Mouse (Mus musculus): ENCODE measurements around the gene Arhgap8.
"Not testable (repeated sequence)": the region's sequence is repeated elsewhere in the genome, so short reads cannot be mapped to it uniquely, and the experiment has no call there.

Arhgap8 gene

DNA sequence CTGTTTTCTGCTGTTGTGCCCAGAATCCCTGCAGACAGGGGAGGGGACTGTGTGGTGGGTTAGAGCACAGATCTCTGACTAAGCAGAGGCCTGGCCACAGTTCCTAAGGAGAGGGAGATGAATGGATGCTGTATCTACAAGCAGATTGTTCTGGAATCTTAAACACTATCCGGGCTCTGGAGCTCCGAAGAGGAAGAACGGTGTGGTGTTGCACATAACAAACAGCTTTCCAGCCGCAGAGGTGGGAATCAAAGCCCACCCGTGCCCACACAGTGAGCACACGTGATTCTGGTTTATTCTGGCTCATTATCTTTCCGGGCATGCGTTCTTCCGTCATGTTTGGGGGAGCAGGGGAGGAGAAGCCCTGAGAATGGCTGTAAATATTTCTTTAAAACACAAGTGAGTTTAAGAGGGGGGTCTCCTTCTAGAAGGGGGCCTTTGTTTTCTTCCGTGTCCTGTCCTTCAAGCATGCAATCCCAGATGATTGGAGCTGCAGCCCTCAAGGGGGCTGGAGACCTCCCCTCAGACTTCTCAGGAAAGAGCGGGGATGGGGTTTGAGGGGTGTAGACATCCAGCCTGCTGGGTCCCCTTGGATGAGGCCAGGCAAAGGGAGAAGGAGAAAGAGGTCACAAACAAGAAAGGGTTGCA, 16.6 kb downstream of the Arhgap8 start:
- DNase-seq (ENCODE audit: low spot score), result no peak

DNA sequence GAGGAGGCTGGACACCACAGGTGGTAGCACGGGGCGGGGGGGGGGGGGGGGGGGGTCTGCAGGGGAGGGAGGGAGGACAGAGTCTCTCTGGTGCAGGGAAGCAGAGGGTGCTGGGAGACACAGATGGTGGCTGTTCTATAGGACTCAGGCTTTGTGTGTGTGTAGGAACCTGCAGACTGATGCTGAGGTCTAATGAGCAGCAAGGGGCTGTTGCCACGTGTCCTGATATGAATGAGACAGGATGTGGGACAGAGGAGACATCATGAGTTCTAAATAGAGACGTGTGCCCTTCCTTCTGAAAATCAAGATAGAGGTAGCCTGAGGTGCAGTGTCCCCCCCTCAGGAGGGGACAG, 17.1 kb downstream of the Arhgap8 start:
- DNase-seq (ENCODE audit: low spot score), result no peak

DNA sequence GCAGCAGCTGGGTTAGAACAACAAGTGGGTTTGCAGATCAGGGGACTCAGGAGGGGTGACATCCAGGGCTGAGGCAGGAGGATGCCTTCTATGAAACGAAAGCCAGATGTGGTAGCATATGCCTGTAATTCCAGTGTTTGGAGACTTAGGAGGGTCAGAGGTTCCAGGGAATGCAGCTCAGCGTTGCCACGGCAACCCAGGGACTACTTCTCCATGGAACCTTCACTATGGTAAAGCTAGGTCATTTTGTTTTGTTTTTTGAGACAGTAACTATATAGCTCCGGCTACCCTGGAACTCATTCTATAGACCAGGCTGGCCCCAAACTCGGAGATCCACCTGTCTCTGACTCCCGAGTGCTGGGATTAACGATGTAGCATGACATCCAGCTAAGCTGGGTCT, 18.4 kb downstream of the Arhgap8 start:
- DNase-seq (ENCODE audit: low spot score), result no peak

DNA sequence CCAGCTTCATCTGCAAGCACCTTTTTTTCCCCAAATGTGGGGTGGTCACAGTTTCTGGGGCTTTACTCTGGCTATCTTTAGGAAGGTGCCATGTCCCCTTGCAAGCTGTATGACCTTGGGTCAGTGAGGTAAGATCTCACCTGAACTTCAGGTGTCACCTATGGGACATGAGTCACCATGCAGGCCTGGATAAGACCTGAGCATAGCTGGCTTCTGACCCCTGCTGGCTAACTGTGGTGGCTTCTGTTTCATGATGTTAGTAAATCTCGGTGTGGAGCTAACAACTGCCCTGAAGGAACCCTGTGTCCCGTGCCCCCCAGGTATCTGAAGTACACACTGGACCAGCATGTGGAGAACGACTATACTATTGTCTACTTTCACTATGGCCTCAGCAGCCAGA, 21.7 kb downstream of the Arhgap8 start:
- no peak for DNase-seq (ENCODE audit: low spot score)

DNA sequence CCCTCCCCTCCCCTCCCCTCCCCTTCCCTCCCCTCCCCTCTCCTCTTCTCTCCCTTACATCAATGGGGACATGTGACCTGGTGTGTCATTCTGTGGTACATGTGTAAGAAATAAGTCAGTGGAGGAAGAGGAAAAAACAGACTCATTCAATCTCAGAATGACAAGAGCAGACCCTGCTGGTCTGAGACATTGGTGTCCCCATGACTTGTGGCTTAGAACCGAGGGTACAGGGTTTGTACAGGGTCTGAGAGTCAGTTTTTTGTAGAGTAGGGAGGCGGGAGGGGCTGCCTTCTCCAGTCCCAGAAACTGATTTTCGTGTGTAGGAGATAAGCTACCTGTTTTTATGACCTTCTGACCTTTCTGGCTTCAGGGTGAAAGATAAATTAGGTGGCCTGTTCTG, 23.5 kb downstream of the Arhgap8 start:
- no peak for DNase-seq (ENCODE audit: low spot score)

DNA sequence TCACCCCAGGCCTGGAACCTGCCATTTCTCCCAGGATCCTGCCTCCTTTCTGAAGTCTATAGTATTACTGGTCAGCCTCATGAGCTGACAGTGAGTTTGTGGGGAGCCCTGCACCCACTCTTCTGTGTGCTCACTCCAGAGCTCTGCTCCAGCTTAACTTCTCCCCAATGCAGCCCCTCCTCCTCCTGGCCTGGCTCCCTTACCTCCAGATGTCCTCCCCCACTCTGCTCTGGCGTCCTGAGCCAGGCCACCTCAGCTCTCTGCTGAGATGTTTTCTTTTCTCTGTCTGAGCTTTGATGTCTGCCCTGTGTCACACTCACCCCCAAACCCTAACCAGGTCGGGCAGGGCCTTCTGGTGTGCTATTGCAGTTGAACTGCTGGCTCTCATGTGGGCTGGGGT, 24.5 kb downstream of the Arhgap8 start:
- no peak for DNase-seq (ENCODE audit: low spot score)

DNA sequence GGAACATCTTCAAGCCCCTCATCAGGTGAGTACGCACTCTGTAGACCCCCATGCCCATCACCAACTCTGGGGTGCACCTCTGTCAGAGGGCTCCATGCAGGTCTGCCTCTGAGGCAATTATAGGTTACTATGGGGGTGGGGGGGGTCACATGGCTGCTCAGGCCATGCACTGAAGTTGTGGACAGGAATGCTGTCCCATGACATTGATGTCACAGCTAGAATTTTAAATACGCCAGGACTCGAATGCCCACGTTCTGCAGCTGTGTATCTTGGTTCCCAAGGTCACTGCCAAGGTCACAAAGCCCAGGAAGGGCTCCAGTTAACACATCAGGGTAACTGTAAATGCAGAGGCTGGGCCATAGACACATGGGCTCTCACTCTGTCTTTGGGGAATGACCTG, 26.0 kb downstream of the Arhgap8 start:
- no peak for DNase-seq (ENCODE audit: low spot score)

- peak; percentile 79 for DNase-seq (ENCODE audit: low spot score)
Measured at GRCm38 (mm10) chr15:84754987-84755386, 35.1 kb downstream of the Arhgap8 start.

- DNase-seq (ENCODE audit: low spot score), result peak; percentile 23
Measured at GRCm38 (mm10) chr15:84756426-84756825, 36.6 kb downstream of the Arhgap8 start.

DNA sequence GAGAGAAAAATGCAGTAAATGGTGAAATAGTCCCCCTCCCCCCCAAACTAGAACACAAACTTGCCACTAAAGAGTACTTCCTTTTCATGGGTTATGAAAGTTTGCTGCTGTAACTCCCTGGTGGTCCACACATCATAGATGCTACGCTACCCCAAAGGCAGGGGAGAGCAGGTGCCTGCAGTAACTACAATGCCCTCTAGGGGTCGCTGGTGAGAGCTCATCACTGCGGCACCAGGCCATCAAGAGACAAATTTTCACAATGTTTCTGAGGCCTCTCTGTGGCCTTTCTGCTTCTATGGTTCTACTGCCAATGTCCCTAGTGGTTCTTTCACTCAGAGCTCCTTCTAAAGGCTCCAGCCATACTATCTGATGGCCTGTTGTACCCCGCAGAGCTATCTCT, 38.6 kb downstream of the Arhgap8 start:
- DNase-seq (ENCODE audit: low spot score), result peak; percentile 44

DNA sequence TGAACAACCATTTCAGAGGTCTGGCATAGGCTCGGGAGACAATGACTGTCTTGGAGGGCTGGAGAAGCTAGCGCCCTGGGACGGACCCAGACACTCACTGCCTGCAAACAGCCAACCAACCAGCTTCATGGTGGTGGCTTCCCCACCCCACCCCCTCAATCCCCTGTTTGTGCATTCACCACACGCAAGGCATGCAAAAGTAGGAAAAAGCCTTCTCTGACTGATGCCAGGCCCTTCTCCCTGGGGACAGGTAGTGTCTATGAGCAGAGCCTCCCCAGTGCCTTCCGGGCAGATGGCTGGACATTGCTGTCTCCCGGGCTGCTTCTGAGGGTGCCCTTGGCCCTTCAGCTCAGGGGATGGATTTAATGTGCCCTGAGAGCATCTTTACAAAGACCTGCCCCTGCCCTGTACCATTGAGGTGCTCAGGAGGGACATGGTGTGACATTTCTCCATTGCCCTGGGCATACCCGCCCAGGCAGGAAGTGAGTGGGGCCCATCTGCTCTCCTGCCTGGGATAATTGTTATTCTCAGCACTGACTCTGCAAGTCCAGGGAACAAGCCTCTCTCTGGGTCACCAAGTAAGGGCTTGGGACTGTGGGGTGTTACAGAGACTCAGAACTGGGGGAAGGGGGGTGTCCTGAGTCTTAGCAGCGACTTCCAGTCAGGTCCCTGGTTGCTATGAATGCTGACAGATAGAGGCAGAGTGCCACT, 43.0 kb downstream of the Arhgap8 start:
- no peak for DNase-seq (ENCODE audit: low spot score)

DNA sequence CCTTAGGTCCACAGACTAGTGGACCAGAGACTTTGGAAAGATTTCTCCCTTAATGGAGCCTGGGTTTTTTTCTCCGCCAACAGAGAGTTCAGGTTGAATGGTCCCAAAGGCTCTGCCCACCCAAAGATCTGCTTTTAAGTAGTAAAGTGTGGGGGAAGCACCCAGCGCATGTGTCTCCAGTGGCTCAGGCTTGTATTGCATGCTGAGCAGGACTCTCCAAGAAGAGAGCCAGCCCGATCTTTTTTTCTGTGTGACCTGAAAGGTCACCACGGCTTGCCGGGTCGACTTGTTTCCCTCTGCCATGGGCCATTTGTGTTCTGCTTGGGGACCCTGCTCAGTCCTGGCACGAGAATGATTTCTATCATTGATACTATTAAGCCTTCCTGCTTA, 43.6 kb downstream of the Arhgap8 start:
- DNase-seq (ENCODE audit: low spot score), result no peak

DNA sequence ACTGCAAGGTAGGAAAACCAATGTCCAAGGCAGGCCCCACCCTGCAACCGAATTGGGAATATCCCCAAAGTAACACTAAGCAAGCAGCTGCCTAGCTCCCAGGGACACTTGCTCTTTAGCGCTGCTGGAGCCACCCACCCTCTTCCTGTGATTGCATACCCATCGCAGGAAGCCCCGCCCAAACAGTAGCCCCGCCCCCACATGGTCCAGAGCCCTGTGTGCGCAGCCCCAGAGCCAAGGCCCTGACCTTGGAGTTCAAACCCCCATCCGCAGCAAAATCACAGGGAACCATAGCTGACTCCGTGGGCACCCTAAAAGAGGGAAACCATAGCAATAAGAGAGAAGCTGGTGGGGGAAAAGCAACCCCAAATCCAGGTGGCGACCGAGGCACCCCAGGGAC, 46.8 kb downstream of the Arhgap8 start:
- DNase-seq (ENCODE audit: low spot score), result no peak

DNA sequence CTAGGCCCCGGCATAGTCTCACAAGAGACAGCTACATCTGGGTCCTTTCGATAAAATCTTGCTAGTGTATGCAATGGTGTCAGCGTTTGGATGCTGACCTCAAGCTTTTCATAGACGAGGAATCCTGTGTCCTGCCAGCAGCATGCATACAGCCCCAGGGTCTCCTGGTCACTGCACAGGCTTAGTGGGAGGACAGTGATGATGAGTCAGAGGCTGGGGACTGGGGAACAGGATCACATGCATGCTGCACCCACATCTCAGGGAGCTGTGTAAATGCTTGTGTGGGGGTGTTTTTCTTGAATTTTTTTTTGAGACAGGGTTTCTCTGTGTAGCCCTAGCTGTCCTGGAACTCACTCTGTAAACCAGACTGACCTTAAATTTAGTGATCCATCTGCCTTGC, 48.7 kb downstream of the Arhgap8 start:
- not testable (repeated sequence) for DNase-seq (ENCODE audit: low spot score)

- DNase-seq (ENCODE audit: low spot score), result no peak
Measured at GRCm38 (mm10) chr15:84769641-84770341, 49.9 kb downstream of the Arhgap8 start.

- no peak for DNase-seq (ENCODE audit: low spot score)
Measured at GRCm38 (mm10) chr15:84772191-84773111, 52.6 kb downstream of the Arhgap8 start.

DNA sequence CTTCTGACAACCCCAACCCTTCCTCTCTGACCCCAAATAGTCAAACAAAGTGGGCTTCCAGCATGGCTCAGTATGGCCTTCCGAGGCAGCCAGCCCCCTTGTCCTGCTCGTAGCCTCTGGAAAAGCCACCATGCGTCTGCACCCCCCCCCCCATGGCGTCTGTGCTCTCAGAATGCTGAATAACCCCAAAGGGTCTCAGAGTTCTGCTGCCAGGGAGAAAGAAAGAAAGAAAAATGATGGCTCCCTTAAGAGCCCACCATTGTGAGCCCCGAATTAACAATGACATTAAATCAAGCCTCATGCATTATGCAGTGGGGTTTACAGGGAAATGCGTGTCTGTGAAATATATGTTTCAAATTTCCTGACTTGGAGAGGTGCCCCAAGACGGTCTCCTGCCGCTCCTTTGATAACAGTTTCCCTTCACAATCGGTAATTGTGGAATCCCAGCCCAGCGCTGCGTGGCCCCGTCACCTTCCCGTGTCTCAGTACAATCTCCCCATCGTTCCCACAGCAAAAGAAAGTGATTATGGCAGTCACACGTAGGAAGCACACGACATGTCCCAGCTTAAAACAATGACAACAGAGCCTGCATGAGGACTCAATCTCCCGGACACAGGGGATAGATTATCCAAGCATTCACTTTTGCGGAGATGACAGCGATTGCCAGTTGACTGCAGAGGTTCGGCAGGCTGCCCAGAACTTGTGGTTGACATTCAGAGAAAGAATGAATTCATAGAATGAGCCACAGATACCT, 55.7 kb downstream of the Arhgap8 start:
- DNase-seq (ENCODE audit: low spot score), result no peak

- no peak for DNase-seq (ENCODE audit: low spot score)
Measured at GRCm38 (mm10) chr15:84778587-84778986, 58.7 kb downstream of the Arhgap8 start.

DNA sequence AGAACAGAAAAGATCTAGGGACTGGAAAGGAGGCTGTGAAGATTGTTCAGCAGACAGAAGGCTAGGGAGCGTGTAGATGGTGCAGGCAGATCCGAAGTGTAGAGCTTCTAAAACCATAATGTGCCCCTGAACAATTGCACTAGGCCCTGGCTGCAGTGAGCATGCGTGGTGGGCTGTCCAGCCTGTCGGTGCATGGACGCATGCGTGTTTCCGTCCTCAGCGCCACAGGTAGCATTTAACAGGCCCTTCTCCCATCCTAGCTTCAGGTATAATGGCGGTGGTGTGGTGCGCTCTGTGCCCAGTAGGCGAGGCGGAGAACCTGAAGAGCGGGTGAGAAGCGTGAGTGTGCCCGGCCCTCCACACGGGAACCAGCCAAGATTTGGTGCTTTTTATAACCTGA, 65.0 kb downstream of the Arhgap8 start:
- no peak for DNase-seq (ENCODE audit: low spot score)

DNA sequence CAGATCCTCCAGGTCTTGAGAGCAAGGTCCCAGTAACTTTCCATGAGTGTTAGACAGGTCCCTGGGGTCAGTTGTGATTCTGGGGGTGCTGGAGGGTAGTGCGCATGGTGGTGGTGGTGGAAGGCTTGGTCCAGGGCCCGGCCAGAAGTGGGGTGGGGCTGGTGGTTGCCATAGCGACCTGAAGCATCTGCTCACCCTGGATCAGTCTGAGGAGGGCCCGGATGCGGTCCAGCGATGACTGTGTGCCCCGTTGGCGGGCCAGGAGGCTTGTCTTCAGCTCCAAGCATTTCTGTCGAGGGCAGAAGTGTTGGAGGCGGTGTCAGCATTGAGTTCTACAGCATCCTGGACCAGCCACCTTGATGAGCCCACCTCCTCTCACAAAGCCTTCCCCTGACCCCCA, 67.3 kb downstream of the Arhgap8 start:
- DNase-seq (ENCODE audit: low spot score), result no peak

DNA sequence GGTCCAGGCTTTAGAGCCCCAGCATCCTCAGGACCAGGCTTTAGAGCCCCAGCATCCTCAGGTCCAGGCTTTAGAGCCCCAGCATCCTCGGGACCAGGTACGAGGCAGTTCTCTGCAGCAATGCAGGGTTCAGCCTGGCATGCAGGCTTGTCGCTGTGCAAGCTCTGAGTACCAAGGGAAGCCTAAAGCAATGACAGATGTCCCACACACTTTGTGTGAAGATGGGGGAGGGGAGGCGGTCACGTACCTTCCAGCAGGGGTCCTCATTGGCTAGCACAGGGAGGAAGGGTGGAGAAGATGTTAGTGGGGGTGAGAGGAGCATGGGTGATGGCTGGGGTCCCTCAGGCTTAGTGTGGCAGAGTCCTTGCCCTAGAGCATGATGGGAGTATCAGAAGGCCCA, 73.8 kb downstream of the Arhgap8 start:
- no peak for DNase-seq (ENCODE audit: low spot score)

DNA sequence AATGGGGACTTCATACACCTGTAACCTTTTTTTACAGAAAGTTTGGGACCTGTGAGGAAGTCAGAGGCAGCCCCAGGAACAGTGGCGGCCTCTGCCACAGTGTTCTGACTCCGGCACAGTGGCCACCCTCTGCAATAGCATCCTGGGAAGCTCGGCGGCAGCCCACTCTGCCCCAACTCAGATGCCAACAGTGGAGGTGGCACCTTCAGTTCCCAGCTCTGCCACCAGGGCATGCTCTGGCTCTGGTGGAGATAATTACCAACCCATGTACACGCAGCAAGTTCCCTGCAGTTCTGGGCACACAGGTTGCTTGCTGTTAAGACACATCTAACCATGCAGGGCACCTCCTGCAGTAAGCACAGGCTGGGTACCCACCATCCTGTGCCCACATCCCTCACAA, 80.3 kb downstream of the Arhgap8 start:
- DNase-seq (ENCODE audit: low spot score), result peak; percentile 49
